Mouse (Mus musculus): ENCODE results near the gene Irf3. TPM values are rescaled to one million over a fixed set of nuclear protein-coding genes. Genes with fewer than 3 reads are reported as not detected.
"Not testable (repeated sequence)": the region's sequence is repeated elsewhere in the genome, so short reads cannot be mapped to it uniquely, and the experiment has no call there.

Irf3 gene
- total RNA-seq, 2 experiments from 2014 or later, result 31.4 to 42.7 TPM

DNA sequence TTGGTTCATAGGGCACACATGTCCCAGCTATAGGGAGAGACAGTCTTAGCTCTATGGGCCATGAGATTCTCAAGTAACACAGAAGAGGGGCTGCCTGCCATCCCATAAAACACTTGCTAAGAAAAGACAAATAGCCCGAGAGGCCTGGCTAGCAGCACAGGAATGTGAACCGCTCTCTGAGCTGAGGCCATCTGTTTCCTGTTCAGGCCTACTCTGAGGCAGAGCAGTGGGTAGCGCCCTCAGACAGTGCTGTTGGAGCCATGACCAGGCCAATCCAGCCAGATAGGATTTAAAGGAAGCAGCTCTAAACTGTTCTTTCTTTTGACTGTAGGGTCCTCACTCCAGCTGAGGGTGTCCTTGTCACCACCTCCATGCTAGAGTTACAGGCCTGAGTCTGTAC lies 7.1 kb downstream of the Irf3 start:
- no peak for DNase-seq (ENCODE audit: low spot score in 2 of 2)
- intact Hi-C loops (cut with DNase I), result no loop called here

DNA sequence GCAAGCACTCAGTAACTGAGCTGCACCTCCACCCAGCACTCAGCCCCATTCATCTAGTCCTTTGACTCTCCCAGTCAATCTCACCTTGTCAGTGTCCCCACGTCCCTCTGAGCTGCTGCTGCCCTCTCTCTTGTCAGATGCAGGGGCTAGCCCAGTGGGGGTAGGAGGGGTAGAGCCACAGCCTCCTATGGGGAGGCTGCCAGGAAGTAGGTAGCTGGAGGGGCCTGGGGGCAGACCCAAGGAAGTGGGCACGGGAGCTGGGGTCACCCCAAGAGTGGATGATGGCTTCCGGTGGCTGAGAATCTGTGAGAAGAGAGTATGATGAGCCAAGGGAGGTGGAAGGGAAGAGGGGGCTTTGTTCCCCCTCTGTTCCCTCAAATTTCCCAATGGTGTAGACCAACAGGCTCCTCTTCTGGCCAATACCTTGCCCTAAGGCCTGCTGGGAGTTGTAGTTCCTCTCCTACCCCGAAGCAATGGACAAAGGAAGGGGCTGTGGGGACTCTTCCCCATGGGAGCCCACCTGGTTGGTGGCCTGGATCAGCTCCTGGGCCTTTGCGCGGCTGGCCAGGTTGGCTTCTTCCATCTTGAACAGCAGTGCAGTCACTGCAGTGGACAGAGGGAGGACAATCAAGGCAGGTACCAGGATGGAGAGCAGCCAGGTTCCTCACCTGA lies 8.0 kb downstream of the Irf3 start:
- intact Hi-C loops (cut with DNase I), result no loop called here

DNA sequence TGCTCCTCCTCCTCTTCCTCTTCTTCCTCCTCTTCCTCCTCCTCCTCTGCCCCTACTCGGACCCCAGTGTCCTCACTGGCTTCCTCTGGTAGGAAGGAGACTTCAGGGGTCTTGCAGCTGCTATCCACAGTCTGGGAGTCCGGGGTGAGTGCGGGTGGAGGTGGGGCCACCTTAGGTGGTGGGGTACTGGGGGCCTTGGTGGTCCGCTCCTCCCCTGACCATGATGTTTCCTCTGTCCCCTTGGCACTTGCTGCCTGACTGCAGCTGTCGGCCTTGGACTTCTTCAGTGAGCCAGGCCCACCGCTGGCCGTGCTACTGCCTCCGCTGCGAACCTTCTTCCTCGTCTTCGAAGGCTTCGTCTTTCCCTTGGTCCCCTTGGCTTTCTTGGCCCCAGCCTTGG lies 9.1 kb downstream of the Irf3 start:
- intact Hi-C loops (cut with DNase I), result no loop called here
- DNase-seq (ENCODE audit: low spot score in 2 of 2), result no peak

More for the DNA sequence above, 8.0 kb downstream of the Irf3 start:
- DNase-seq (ENCODE audit: low spot score in 2 of 2), result no peak

DNA sequence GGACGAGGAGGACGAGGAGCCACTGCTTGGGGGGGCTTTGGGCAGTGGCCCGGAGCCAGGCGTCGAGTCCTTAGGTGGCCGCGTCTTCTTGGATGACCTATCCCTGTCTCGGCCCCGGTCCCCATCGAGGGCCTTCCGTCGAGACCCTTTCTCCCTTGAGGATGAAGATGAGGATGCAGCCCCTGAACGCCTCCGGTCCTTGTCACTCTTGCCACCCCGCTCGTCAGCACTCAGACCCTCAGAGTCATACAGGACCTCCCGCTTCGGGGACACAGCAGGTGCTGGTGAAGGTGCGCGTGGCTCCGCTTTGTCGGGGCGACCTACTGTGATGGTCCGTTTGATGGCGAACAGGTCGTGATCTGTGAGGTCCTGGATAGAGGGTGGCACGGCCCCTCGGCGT lies 9.7 kb downstream of the Irf3 start:
- DNase-seq (ENCODE audit: low spot score in 2 of 2), result no peak

DNA sequence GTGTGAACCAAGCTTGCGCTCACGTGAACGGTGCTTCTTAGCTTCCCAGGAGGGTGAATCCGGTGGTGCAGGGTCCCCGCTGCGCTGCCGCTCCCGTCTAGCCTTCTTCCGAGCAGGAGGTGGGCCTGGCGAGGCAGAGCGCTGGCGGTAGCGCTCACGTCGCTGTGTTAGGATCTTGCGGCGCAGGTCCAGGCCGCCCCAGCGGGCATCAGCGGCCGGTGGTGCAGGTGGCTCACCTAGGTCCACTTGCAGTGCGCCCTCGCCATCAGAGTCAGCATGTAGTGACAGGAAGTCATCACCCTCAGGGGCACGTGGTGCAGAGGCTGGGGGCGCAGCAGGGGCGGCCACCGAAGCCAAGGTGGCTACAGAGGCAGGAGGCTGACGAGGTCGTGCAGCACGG lies 10.4 kb downstream of the Irf3 start:
- intact Hi-C loops (cut with DNase I), result no loop called here
- DNase-seq (ENCODE audit: low spot score in 2 of 2), result no peak

More for the DNA sequence above, 9.7 kb downstream of the Irf3 start:
- intact Hi-C loops (cut with DNase I), result no loop called here

DNA sequence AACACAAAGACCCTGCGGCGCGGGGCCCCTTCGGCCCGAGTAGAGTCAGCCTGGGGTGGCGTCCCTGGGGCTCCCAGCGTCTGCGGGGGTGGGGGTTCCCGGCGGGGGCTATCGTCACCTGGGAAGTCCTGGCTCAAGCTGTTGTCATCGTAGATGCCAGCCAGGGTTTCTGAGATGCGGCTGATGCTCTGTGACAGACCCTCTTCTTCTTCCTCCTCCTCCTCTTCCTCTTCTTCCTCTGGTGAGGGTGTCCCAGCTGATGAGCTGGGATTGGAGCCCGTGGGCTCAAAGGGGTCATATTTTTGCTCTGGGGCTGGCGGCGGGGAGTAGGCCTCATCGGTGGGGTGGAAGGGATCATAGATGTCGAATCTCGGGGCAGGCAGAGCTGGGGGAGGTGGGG lies 11.0 kb downstream of the Irf3 start:
- intact Hi-C loops (cut with DNase I), result no loop called here
- no peak for DNase-seq (ENCODE audit: low spot score in 2 of 2)

DNA sequence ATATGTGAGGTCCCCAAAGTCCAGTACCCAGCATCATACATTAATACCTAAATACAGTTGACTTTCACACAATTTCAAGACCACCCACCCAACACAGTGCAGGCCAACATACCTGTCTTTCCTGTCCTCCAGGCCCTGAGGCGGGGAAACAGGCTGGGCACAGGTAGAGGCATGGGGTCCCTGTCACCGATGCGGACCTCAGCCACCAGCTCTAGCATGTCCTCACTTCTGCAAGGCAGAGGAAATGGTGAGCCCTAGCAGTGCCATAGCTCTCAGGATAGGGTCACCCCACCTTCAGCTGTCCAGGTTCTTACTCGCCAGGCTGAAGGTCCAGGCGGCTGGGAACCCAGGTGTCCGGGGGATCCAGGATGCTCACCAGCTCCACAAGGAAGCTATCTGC lies 14.6 kb downstream of the Irf3 start:
- intact Hi-C loops (cut with DNase I), result no loop called here
- no peak for DNase-seq (ENCODE audit: low spot score in 2 of 2)

DNA sequence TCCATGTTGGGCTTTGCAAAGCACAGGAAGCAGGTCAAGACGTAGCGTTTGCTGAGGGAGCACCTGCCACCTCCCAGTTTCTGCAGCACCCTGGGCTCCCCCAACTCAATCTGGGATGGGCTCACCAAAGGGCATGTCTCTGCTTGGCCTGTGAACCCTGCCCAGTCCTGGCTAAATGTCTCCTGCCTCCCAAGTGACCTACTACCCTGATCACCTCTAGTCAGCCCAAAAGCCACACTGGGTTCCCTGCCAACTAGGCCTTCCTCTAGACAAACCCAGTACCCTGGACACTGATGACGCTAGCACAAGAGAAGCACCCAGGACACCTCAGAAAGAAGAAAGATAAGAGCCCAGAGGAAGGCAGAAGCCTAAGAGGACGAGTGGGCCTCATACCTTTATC lies 15.4 kb downstream of the Irf3 start:
- intact Hi-C loops (cut with DNase I), result no loop called here
- DNase-seq (ENCODE audit: low spot score in 2 of 2), result no peak

DNA sequence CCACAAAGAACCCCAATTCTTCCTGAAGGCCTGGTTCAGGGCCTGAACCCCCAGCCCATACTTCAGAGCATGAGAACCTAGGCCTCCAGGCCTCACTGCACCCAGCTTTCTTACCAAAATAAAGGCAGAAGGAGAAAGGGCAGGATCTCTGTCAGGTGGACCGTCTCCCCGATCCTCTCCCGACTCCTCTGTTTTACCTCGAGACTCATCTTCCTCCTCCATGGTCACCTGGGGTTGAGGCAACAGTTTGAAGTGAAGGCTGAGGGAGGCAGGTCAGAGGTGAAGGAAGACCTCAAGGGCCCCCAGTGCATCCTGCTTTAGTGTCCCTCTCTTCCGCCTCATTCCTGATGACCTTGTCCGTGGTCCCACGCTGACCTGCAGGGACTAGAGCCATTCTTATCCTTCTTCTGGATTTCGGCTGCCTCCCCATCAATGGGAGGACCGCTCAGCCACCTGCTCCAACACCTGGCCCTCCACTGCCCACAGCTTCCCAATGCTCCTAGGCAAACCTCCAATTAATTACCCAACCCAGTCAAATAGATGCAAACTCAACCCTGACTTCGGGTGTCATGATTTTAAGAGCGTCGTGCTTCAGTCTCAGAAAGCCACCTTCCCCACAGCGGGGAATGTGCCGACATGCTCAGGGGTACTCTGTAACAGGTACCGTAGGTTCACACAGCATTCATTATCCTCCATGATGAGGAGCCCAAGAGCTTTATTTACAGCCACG lies 16.1 kb downstream of the Irf3 start:
- intact Hi-C loops (cut with DNase I), result loop anchor here (2.0 kb wide), 1 partner anchor 15 kb away; the partner anchor contains the start of gene Bcl2l12
- no peak for DNase-seq (ENCODE audit: low spot score in 2 of 2)

DNA sequence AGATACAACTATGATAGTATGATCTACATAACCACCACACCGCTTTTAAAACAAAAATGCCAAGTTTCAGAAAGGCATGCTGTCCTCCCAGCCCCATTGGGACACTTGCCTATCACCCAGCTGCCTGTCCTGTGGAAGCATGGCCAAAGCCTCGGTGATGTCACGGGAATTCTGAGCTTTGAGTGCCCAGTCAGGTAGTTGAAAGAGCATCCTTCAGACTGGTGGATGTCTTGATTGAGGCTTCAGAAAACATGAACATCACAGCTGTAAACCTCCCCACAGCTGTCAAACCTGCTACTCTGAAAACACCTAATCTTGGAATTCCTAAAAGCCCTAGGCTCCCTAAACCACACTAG lies 16.6 kb downstream of the Irf3 start:
- intact Hi-C loops (cut with DNase I), result loop anchor here (2.0 kb wide), 1 partner anchor 15 kb away; the partner anchor contains the start of gene Bcl2l12
- no peak for DNase-seq (ENCODE audit: low spot score in 2 of 2)

DNA sequence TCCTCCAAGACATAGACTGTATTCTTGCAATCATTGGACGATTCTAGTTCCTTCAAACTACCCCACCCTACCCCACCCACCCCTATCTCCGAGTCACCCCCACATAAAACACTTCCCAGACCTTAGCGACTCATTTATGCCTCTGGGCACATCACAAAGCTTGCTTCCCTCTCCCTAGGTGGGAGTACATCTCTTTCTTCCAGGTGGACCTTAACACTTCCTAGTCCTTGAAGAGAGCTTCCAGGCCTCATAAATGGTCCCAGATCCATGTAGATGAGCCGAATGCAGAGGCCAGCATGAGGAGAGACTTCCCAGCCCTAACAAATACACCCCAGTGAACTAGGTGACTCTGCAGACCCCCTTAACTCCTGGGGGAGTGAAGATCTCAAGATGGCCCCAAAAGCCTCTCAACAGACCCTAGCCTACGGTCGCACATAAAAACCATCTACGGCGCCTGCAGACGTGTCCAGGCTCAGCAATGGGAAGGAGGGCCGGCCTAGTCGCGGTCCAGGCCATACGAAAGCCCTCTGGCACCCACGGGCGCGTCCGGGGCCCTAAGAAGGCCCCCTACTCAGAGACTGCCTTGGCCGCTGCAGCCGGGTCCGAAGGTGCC lies 18.0 kb downstream of the Irf3 start:
- intact Hi-C loops (cut with DNase I), result loop anchor here (2.0 kb wide), 1 partner anchor 17 kb away; the partner anchor contains the start of gene Bcl2l12
- DNase-seq (ENCODE audit: low spot score in 2 of 2), result no peak

DNA sequence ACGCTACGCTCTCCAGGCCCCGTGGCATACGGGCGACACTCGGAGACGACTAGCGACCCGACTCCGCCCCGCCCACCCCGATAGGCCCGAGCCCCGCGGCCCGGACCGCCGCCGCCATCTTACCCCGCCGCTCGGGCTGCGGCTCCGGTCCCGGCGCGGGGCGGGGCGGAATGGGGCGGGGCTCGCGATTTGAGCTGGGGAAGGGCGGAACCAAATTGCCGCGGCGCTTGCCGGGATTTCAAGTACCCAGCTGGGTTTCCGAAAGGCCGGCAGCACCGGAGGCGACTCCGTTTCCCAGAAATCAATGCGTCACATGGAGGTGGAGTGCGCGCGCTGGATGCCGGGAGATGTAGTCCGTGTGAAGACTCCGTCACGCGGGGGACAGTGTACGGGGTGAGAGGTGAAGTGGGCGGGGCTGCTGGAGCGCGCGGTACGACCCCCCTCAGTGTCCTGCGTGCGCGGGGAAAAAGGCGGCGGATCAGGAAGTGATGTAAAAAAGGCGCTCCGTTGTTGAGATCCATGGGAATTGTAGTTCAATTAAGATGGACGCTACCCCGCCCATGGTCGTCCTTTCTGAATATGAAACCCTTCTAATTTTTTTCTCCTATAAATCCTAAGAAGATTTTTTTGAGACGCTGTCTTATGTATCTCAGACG lies 18.6 kb downstream of the Irf3 start, which contains the start of gene Scaf1:
Scaf1 (minus strand) TSS at position 407 of the 656 bp plus-strand sequence.
- intact Hi-C loops (cut with DNase I), result loop anchor here (2.0 kb wide), 1 partner anchor 17 kb away; the partner anchor contains the start of gene Bcl2l12
- peak; percentile 100 for DNase-seq (ENCODE audit: low spot score in 2 of 2)

DNA sequence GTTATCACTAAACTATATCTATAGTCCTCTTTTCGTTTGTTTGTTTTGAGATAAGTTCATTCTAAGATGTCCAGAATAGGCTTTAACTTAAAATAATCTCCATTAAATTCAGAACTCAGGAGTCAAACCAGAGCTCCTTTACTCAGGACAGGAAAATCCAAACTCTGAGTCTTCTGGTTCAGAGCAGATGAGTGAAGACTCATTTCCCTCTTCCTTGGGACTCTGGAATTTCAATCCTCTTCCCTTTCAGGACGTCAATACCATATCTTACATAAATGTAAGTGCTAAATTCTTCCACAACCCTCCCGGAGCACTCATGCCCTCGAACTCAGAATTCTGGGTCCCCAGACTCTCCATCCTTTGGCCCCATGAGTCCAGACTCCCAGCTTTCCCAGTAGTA lies 19.3 kb downstream of the Irf3 start:
- intact Hi-C loops (cut with DNase I), result loop anchor here (1.0 kb wide), 1 partner anchor 37 kb away; no protein-coding TSS in a partner anchor
- DNase-seq (ENCODE audit: low spot score in 2 of 2), result no peak

DNA sequence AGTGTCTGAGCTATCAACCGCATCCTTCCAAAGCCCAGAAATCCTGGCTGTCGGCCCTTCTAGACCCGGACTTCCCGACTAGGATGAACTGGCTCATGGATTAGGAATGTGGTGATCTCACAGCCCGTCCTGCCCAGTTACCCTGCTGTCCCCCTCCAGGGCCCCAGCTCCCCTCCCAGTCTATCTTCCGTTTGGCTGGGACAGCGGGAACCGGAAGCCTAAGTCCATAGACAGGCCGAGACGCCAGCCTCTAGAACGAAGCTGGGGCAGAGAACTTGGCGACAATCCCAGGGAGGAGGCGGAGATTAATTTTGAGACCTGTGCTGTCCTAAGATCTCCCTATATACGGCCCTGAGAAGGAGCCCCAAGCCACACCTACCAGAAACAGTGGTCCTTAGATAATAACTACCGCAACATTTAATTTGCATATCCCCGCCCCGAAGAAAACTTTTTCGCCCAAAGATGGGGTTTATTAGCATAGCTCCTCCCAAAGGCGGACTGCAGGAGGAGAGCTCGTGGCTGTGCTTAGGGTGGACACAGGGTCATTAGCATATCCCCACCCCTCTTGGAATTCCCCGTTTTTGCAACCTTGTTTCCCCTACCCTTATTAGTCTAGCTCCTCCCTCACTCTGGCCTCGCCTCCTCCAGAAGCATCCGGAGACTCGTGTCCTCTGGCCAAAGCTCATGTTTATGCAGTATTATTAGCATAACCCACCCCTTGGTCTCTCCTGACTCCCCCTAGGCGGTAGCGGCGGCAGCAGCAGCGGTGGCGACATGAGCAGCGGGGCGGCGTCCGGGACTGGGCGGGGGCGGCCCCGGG lies 20.0 kb downstream of the Irf3 start, which contains the start of gene Rras:
Rras (plus strand) TSS at position 720 of the 820 bp plus-strand sequence.
- intact Hi-C loops (cut with DNase I), result loop anchor here (1.0 kb wide), 1 partner anchor 36 kb away; no protein-coding TSS in a partner anchor
- DNase-seq (ENCODE audit: low spot score in 2 of 2), result peak; percentile 78 to 96

DNA sequence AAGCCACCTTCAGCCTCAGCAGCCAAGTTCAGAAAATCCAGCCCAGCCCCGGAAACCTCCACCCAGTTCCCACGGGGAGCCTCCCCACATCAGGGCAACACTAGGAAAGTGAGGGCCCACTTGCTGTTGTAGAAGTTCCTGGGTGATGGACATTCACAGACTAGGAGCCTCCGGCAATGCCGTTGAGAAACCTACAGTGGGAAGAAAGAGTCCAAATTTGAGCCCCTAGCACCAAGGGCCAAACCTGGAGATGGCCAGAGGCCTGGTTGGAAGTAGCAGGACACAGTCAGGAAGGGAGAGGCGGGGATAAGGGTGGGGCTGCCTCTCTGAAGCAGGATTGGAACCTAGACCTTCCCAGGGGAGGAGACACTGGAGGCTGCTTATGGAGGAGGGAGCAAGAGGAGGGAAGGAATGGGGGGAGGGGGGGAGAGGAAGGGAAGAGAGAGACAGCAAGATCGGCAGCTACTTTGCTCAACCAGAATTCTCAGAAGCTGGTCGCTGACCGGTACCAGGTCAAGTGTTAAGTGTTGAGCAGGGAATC lies 21.7 kb downstream of the Irf3 start:
- no peak for DNase-seq (ENCODE audit: low spot score in 2 of 2)
- intact Hi-C loops (cut with DNase I), result no loop called here

DNA sequence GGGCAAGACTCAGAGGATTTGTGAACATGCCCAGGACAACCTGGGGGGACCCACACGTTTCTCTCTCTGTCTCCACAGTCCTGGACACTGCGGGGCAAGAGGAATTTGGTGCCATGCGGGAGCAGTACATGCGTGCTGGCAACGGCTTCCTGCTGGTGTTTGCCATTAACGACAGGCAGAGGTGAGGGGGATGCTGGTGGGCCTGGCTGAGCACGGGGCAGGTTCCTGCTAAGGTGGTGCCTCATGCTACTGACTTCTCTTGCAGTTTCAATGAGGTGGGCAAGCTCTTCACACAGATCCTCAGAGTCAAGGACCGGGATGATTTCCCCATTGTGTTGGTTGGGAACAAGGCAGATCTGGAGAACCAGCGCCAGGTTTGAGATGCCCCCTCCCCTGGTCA lies 22.8 kb downstream of the Irf3 start:
- intact Hi-C loops (cut with DNase I), result loop anchor here (2.0 kb wide), 1 partner anchor 15 kb away; no protein-coding TSS in a partner anchor
- DNase-seq (ENCODE audit: low spot score in 2 of 2), result no peak

DNA sequence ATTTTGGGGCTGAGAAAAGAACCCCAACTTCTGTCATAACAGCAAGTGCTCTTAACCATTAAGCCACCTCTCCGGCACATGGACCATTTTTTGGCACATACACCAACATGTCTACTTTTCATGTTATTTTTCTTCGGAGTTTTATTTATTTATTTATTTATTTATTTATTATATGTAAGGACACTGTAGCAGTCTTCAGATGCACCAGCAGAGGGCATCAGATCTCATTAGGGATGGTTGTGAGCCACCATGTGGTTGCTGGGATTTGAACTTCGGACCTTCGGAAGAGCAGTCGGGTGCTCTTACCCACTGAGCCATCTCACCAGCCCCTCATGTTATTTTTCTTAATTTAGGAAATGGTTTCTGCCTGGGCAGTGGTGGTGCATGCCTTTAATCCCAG lies 26.3 kb downstream of the Irf3 start:
- intact Hi-C loops (cut with DNase I); DNase-seq (ENCODE audit: low spot score in 2 of 2): not testable (repeated sequence)

DNA sequence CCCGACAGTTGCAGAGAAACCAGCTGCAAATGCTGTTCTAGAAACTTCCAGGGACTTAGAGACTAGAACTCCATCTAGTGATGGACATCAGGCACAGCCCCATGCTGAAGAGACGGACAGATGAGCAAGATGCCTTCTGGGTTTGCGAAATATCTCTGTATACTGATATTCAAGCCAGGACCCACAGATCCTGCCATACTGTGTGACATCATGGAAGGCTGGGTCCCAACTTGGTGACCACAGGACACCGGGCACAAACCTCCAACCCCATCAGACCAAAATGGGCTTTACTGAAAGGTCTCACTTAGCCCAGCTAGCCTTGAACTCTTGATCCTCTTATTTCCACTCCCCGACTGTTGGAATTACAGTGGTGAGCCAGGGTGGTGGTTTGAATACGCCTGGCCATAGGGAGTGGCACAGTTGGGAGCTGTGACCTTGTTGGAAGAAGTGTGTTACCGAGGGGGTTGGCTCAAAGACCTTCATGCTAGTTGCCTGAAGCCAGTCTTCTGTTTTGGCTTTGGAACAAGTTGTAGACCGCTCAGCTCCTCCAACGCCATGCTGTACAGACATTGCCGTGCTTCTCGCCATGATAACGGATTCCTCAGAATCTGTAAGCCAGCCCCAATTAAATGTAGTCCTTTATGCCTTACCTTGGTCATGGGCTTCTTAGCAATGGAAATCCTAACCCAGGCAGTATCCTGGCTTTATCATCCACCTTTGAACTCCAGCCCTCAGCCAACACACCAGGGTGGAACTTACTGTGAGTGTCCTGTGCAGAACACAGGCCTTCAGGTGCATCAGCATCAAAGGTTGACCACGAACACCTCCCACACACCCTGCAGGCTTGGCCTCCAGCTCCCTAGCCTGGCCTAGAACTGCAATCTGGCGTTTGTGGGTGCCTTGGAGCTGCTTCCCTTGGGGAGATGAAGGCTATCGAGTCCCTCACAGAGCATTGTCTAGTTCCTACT lies 27.1 kb downstream of the Irf3 start:
- no peak for DNase-seq (ENCODE audit: low spot score in 2 of 2)
- intact Hi-C loops (cut with DNase I), result no loop called here

Measured in left cerebral cortex, postnatal 25 days (tissue).